Mouse (Mus musculus) right cerebral cortex, postnatal 10 days (tissue): ENCODE data around the gene Nup133.
"Not testable (repeated sequence)": the region's sequence is repeated elsewhere in the genome, so short reads cannot be mapped to it uniquely, and the experiment has no call there.

ENCODE experiments used
- DNase-seq, 2 experiments: peaks; one replicate each; pipeline ENCODE4 v3.0.0; 2021; ENCODE audit warnings: low spot score in 2 of 2

Nup133 gene

GRCm38 (mm10) chr8:123948942-123949685 is at the start of gene Nup133:
Gene Nup133, minus strand, starts transcription at chr8:123949265.
- peak; percentile 99 to 100 for DNase-seq

DNA sequence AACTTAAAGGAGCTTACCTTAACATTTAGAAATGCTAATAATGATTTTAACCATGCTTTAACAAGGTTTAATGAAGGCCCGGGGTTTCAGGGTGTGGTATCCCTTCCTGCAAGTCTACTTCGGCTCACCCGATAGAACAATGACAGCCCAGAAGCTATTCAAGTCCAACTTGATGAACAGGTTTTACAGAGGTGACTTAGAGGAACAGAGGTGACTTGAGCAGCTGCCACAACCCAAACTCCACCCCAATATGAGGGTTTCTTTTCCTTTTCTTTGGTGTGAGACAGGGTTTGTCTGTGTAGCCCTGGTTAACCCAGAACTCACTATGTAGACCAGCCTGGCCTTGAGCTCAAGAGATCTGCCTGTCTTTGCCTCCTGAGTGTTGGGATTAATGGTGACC is 44.9 kb upstream of the Nup133 start:
- no peak for DNase-seq

DNA sequence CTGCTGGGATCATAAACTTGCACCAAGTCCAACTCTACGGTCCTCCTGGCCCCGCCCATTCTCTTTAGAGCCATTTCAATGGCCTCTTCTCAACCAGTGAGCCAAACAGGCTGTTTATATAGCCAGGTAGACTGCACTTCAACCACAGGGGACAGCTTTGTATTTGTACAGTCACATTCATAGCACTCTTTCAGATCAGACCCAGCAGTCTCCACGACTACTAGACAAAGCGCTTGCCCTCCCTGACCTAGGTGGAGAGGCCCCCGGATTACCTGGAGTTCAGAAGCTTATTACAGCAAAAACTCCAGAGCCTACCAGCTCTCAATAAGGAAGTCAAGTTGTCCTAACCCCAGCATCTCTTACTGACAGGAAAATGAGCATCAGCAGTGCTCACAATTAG is 44.5 kb upstream of the Nup133 start:
- no peak for DNase-seq

DNA sequence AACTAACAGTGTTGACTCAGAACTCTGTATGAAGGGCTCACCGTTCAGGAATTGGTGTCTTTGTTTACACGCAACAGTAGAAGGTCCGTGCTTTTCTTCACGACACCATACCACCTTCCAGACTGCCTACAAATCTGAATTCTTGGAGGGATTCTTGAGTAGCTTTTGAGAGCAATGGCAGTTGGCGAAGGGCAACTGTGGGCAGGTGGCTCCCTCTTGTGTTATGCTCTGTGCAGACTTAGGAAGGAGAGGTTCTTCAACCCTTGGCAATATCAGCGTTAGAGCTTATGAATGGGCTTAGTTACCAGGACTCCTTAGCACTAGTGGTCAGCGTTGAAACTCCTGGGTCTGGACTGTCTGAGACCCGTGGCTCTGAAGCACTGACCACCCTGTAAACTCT is 43.5 kb upstream of the Nup133 start:
- DNase-seq = no peak

DNA sequence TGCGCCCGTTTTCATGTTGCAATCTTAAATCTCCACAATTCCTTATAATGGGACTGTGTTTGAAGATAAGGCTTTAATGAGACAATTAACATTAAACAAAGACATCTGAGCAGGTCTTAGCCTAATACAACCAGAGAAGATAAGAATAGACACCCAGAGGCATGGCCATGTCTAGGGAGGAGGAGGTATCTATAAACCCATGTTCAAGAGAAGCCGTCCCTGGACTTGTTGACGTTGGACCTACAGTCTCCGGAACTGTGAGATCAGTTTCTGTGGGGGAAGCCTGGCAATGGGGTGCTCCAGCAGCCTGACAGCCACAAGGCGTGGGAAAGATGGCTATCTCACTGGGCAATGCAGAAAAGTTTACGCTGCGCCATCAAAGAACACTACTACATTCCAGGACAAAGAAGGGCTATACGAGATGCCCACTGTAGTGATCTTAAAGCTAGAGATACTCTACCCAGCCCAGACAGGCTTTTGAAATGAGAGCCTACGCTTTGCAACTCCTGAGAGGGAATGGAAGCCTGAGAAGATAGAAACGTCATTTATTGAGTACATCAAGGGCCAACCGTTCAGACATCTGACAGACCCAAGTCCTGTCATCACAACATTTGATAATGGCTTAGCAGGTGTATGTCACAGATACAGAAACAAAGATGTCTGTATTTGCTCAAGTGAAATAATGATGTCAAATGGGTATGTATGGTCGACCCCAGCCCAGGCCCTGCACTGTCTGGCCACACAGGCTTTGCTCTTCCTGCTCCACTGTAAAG is 41.4 kb upstream of the Nup133 start:
- no peak for DNase-seq

- no peak for DNase-seq
These were observed 40.1 kb upstream of the Nup133 start for GRCm38 (mm10) chr8:123989128-123989527.

- no peak for DNase-seq
These were observed 39.6 kb upstream of the Nup133 start for GRCm38 (mm10) chr8:123988605-123989038.

DNA sequence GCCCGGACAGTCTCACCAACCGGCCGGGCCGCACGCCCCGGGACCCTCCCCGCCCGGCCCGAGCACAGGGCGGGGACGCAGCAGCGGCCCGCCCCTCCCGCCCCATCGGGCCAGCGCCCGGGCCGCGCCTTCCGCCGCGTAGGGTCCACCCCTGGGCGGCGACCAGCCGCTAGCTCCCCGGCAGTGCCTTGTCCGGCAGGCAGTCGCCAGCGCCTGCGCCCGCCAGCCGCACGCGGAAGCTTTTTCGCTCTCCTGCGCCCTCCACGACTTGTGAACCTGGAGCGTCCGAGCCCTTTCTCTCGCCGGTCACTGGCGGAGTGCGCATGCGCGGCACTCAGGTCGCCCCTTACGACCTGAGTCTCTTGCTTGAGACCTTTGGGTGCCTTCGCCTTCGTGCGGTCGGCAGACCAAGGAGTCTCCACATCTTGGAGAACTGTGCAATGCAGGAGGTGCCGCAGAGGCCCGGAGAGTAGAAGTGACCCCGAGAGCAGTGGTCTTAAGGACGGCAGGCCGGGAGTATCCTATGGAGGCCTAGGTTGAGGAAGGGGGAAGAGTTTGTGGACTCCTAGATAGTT is 33.8 kb upstream of the Nup133 start, which contains the start of gene Abcb10:
Gene Abcb10, minus strand, starts transcription at position 297 of the 575 bp plus-strand sequence.
- DNase-seq = peak; percentile 82 to 84

DNA sequence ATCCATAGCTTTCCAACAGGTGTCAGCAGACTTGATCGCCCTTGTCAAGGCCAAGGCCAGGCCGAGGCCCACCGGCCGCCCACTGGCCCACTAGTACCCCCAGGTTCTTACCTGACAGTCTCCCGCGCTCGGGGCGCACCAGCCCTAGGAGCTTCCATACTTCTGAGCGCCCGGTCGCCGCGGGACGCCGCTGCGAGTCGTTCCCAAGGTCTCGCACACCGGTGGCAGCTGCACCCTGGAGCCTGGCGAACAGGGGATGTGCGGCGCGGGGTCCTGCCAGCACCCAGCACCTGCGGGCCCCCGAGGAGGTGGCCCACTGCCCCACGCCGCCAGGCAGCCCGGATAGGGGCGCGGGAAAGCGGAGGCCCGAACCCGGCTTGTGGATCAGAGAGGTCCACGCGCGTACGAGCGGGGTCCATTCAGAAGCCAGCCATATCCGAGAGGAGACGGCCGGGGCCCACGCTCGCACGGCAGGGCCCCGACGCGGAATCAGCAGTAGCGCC is 33.3 kb upstream of the Nup133 start:
- DNase-seq = peak; percentile 41 to 49

DNA sequence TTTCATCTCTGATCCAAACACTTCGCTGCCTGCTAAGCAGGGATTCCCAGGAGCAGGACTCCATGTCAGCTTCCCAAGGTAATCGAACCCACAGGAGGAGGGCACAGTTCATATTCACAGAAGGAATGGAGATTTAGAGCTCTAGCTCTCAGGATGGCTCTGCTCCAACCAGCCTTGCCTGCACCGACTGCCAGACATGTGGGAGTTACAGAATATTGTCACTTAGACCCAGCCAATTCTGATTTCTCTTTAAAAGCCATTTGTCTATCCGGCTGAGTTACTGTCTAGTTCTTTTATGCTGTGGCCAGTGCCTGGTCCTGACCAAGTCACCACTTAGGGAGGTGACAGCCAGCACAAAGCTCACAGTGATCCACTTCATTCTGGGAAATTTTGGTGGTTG is 32.6 kb upstream of the Nup133 start:
- DNase-seq = peak; percentile 57 to 66

GRCm38 (mm10) chr8:123980239-123980638 is 31.2 kb upstream of the Nup133 start:
- no peak for DNase-seq

GRCm38 (mm10) chr8:123978926-123979325 is 29.9 kb upstream of the Nup133 start:
- no peak for DNase-seq

GRCm38 (mm10) chr8:123978166-123978838 is 29.2 kb upstream of the Nup133 start:
- peak in 1 of 2 experiments; percentile 44 for DNase-seq

- no peak for DNase-seq
These were observed 28.4 kb upstream of the Nup133 start for GRCm38 (mm10) chr8:123977499-123977898.

DNA sequence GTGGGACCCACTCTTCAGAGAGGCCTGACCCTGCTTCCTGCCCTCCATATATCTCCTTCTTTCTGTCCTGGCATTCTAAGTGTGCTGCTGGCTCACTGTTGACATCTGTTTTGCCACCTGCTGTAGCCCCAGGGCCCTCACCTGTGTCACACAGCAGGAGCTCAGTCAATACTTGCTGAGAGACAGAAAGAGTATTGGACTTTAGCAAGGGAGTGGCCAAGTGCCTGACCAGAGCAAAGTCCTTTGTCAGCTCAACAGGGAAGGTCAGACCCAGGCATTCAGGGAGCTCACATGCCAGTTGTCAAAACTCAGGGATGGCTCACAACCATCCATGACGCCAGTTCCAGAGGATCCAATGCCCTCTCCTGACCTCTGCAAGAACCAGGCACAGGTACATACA is 24.4 kb upstream of the Nup133 start:
- DNase-seq = no peak

GRCm38 (mm10) chr8:123966896-123967295 is 17.8 kb upstream of the Nup133 start:
- DNase-seq = no peak

- DNase-seq = no peak
These were observed 12.3 kb upstream of the Nup133 start for GRCm38 (mm10) chr8:123961371-123961770.

GRCm38 (mm10) chr8:123960556-123960955 is 11.5 kb upstream of the Nup133 start:
- DNase-seq = not testable (repeated sequence)

- no peak for DNase-seq
These were observed 11.0 kb upstream of the Nup133 start for GRCm38 (mm10) chr8:123960056-123960455.

DNA sequence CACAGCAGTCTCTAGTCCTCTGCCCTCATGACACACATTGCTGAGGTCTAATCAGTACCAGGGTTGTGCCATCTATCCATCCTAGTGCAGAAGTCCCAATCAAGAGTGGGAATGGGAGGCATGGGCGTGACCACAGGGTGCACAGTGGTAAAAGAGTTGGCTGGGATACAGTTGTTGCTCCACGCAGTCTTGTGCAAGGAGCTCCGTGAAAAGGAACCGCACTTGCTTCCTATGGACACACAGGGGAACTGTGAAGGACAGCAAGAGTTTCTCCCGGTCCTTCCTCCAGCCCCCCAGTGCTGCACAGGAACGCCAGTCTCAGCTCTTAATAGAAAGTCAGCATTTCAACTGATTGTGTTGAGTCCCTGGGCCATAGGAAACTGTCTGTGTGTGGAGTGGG is 10.4 kb upstream of the Nup133 start:
- no peak for DNase-seq

DNA sequence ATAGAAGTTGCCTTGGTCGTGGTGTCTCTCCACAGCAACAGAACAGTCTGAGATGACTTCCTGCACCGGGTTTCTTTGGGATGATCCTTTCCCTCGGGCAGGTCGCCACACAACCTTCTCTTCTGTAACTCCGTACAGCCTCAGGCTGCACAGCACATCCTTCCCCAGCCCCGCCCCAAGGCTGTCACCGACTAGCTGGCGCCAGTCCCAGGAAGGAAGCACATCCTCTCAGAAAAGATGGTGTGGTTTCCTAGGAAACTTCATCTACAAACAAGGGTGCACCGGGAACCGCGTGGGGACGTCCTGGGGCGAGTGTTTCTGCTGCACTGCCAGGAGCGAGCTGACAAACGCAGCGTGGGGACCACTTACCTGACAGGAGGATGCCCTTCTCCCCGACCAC is 9.1 kb upstream of the Nup133 start:
- DNase-seq = peak; percentile 62 to 64

- no peak for DNase-seq
These were observed 5.2 kb upstream of the Nup133 start for GRCm38 (mm10) chr8:123954246-123954645.
